Mouse (Mus musculus) E14TG2a.4 (cell line): ENCODE measurements around the gene Zfp598.

Experiments used
- CTCF ChIP-seq: conservative IDR thresholded peaks from 2 replicates; pipeline ENCODE4 v1.5.1; 2014; ENCODE audit warnings: low read length
- NANOG ChIP-seq: IDR thresholded peaks from 2 replicates; pipeline ENCODE4 v1.6.1; 2014; ENCODE audit warnings: borderline replicate concordance, low read length, mixed read lengths
- POU5F1 ChIP-seq: IDR thresholded peaks from 2 replicates; pipeline ENCODE4 v1.6.1; 2014; ENCODE audit warnings: low read length, borderline replicate concordance

GRCm38 (mm10) chr17:24633831-24634230, 35.7 kb upstream of the Zfp598 start:
- no peak for TF ChIP-seq CTCF
- TF ChIP-seq NANOG = no peak
- no peak for TF ChIP-seq POU5F1
